Mouse (Mus musculus) c-Kit-negative CD71-positive TER-119-positive erythroid progenitor cells, embryonic 14.5 days (primary cell): ENCODE measurements around the gene Mmp9.

Experiments used
- DNase-seq: peaks from one replicate; pipeline ENCODE4 v3.0.0-alpha.2; 2013; ENCODE audit warnings: low read depth, low spot score

Mmp9 gene

GRCm38 (mm10) chr2:164912749-164913427 is 27.7 kb upstream of the Mmp9 start:
- no peak for DNase-seq

DNA sequence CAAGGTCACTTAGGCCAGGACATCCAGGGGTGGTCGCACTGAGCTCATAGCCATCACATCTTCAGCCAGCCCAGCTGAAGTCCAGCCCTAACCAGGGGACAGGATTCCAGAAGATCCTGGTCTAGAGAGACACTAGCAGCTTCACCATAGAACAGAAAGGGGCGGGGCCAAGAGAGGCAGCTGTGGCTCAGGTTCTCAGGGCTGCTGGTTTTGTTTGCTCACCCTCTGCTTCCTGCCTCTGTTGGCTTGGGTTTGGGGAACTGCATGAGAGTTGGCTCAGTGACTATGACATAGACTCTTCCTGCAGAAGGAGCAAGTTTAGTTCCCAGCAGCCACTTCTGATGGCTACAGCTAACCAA is 27.2 kb upstream of the Mmp9 start:
- DNase-seq: peak; percentile 16

GRCm38 (mm10) chr2:164916820-164917219 is 23.8 kb upstream of the Mmp9 start:
- DNase-seq: no peak

DNA sequence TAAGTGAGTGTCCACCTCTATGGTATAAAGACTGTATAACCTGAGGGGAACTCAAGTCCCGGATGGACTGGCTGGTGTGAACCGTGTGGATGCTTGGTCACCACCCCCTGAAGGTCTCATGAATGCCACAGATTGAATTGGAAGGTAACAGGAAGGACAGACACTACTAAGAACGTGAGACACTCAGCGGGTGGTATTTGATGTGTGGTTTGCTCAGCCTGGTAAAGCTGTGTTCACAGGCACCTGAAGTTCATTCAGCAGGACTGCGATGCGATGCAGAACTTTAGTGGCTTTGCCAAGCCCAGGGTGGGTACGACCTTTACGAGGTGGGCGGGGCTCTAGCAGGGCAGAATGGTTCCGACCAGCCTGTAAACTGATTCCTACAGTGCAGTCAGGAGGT is 23.2 kb upstream of the Mmp9 start:
- DNase-seq: no peak

GRCm38 (mm10) chr2:164918325-164918724 is 22.3 kb upstream of the Mmp9 start:
- peak; percentile 22 for DNase-seq

GRCm38 (mm10) chr2:164921984-164922383 is 18.6 kb upstream of the Mmp9 start:
- no peak for DNase-seq

DNA sequence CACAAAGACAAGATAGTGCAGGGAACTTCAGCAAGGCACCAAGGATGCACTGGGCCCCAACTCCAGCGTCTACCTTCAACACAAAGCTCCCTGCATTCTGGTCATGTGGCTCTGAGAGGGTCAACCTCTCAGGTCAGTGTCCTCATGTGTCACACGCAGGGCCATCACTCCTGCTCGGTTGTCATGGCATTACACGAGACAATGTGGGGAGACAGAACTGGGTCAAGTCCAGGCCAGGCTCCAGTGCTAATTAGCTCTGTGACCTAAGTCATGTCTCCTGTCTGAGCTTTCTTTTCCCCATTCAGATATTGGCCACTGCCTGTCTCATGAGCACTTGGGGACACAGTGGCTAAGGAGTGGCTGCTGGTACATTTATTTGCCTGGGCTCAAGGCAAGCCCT is 17.3 kb upstream of the Mmp9 start:
- DNase-seq: no peak

GRCm38 (mm10) chr2:164924100-164924857 is 16.3 kb upstream of the Mmp9 start:
- no peak for DNase-seq

GRCm38 (mm10) chr2:164930706-164931581 is 9.6 kb upstream of the Mmp9 start:
- no peak for DNase-seq

DNA sequence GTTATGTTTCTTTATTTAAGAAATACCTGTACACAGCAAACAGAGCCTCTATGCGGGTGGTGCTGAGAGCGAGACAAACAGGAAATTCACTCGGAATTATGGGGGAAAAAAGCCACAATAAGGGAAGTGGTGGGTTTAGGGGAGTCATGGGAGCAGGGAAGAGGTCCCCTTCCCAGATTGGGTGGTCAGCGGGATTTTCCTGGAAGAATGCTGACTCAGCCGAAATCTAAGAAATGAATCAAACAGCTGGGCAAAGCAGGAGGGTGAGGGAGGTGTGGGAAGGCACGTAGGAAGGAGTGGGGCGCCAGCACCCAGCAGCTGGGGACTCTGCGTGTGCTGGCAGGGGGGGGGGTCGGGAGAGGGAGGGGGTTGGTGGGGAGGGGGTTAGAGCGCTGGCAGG is 7.0 kb upstream of the Mmp9 start:
- DNase-seq: no peak

DNA sequence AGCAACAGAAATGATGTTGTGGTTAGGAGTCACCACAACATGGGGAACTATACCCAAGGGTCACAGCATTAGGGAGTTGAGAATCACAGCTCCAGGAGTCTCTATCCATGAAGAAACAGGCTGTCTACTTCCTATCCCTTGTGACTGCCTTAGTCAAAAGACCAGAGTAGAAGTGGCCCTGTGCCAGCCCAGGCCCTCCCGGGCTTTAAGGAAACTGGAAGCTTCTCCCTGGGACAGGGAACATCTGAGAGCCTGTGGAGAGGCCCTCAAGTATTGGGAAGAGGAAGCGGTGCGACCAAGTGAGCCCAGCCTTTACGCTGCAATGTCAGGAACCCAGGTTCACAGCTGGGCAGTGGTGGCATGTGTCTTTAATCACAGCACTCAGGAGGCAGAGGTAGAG is 4.6 kb upstream of the Mmp9 start:
- no peak for DNase-seq

GRCm38 (mm10) chr2:164938146-164939091 is 2.2 kb upstream of the Mmp9 start:
- no peak for DNase-seq

GRCm38 (mm10) chr2:164939106-164939505 is 1.5 kb upstream of the Mmp9 start:
- DNase-seq: no peak

GRCm38 (mm10) chr2:164942692-164943290 is 2.2 kb downstream of the Mmp9 start:
- no peak for DNase-seq

GRCm38 (mm10) chr2:164947506-164947905 is 6.9 kb downstream of the Mmp9 start:
- no peak for DNase-seq

DNA sequence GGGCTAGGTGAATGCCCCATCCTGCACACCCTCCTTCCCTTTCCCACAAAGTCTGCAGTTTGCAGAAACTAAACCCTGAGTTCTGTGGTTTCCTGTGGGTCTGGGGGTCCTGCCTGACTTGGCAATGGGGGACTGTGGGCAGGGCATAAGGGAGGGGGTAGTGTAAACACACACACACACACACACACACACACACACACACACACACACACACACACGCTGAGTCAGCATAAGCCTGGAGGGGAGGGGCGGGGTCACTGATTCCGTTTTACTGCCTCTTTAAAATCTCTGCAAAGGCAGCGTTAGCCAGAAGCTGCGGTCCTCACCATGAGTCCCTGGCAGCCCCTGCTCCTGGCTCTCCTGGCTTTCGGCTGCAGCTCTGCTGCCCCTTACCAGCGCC is 7.3 kb downstream of the Mmp9 start:
- DNase-seq: no peak

DNA sequence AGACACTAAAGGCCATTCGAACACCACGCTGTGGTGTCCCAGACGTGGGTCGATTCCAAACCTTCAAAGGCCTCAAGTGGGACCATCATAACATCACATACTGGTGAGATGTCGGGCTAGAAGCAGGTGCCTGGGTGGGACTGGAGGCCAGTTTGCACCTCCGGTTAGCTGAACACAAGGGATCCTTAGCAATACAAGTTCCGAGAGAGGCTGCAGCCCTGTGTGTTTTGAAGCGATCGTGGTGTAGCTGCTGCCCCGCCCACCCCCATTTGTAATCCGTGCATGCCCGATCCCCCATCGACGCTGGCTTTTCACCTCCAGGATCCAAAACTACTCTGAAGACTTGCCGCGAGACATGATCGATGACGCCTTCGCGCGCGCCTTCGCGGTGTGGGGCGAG is 8.4 kb downstream of the Mmp9 start:
- no peak for DNase-seq

DNA sequence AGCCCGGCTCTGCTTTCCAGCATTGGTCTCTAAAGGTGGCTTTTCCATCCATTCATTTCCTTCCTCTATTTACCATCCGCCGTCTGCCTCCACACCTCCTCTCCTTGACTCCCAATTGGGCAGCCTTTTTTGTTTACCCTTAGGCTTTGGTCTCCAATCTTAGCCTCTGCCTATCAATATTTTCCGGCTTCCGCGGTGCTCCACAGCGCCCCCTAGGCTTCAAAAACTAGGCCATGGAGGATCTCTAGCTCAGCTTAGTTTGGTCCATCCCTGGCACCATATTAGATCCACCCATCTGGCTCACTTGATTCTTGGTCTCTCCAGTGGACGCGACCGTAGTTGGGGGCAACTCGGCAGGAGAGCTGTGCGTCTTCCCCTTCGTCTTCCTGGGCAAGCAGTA is 9.9 kb downstream of the Mmp9 start:
- no peak for DNase-seq

DNA sequence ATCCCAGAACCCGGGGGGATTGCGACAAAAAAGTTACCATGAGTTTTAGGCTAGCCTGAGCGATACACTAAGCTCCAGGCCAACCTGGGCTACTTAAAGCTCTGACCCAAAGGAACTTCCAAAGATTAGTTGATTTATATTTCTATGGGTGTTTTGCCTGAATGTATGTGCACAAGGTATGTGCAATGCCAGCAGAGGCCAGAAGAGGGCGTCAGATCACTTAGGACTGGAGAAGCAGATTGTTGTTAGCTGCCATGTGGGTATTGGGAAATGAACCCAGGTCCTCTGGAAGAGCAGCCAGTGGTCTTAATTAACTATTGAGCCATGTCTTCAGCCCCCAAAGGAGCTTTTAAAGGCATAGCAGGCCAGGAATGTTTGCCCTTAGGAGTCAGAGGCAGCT is 11.2 kb downstream of the Mmp9 start:
- no peak for DNase-seq

GRCm38 (mm10) chr2:164952448-164952847 is 11.9 kb downstream of the Mmp9 start:
- DNase-seq: no peak

GRCm38 (mm10) chr2:164953224-164953623 is 12.6 kb downstream of the Mmp9 start:
- DNase-seq: peak; percentile 32
